Mouse (Mus musculus): Measurements from ENCODE around the gene Cdh24. TPM values are rescaled to one million over a fixed set of nuclear protein-coding genes. Genes with fewer than 3 reads are reported as not detected.

Gene Cdh24
- polyA plus RNA-seq, 1 experiment from 2014 or later = 4.8 TPM

GRCm38 (mm10) chr14:54592319-54592934, 48.7 kb downstream of the Cdh24 start:
- Histone ChIP-seq H3K27me3 (replicated peaks; ENCODE audit: control insufficient read depth, insufficient read depth, low read length) (no peaks in the 10 kb centered on the region), H3K9ac (ENCODE audit: low read length) (no peak overlapping the region), H3K4me3 (ENCODE audit: low read depth, low read length) (no peak overlapping the region), H3K27ac (ENCODE audit: low read depth, low read length) (peak overlapping the region; percentile 0; the same call in 1 of the 2 replicates), H3K36me3 (ENCODE audit: control insufficient read depth, insufficient read depth, low read length) (peaks cover 14% of the 10 kb centered on the region; the same call in 1 of the 2 replicates), H3K9me3 (replicated peaks; ENCODE audit: control insufficient read depth, low read length) (no peaks in the 10 kb centered on the region), H3K4me2 (ENCODE audit: low read length) (no peak overlapping the region), H3K4me1 (ENCODE audit: control insufficient read depth, insufficient read depth, low read length) (no peaks in the 10 kb centered on the region)
- DNase-seq (ENCODE audit: low spot score) = no peak
- ATAC-seq = no peak
- WGBS = 74% methylated on average over 10 of the region's 10 CpGs

GRCm38 (mm10) chr14:54591056-54591455, 50.1 kb downstream of the Cdh24 start:
- no peak for ATAC-seq

GRCm38 (mm10) chr14:54583681-54584338, 57.4 kb downstream of the Cdh24 start:
- 43% methylated on average over 7 of the region's 7 CpGs for WGBS
- DNase-seq (ENCODE audit: low spot score) (peak; percentile 67), ATAC-seq (peak; percentile 57; the same call in 1 of the 2 replicates)
- no peaks in the 10 kb centered on the region for H3K27me3 ChIP-seq (replicated peaks; ENCODE audit: control insufficient read depth, insufficient read depth, low read length)
- no peaks in the 10 kb centered on the region for H3K4me1 ChIP-seq (ENCODE audit: control insufficient read depth, insufficient read depth, low read length)
- H3K4me2 ChIP-seq (ENCODE audit: low read length) = no peak overlapping the region
- H3K9ac ChIP-seq (ENCODE audit: low read length) = no peak overlapping the region
- no peaks in the 10 kb centered on the region for H3K9me3 ChIP-seq (replicated peaks; ENCODE audit: control insufficient read depth, low read length)
- H3K27ac ChIP-seq (ENCODE audit: low read depth, low read length) = no peak overlapping the region
- H3K4me3 ChIP-seq (ENCODE audit: low read depth, low read length) = no peak overlapping the region
- 0 out of 2 replicates have a peak, but pooled peaks cover 9% of the 10 kb centered on the region for H3K36me3 ChIP-seq (ENCODE audit: control insufficient read depth, insufficient read depth, low read length)

More at GRCm38 (mm10) chr14:54591056-54591455, 50.1 kb downstream of the Cdh24 start:
- H3K27me3 ChIP-seq (replicated peaks; ENCODE audit: control insufficient read depth, insufficient read depth, low read length) = no peaks in the 10 kb centered on the region
- no peaks in the 10 kb centered on the region for H3K4me1 ChIP-seq (ENCODE audit: control insufficient read depth, insufficient read depth, low read length)
- no peak overlapping the region for H3K27ac ChIP-seq (ENCODE audit: low read depth, low read length)
- peaks cover 14% of the 10 kb centered on the region; the same call in 1 of the 2 replicates for H3K36me3 ChIP-seq (ENCODE audit: control insufficient read depth, insufficient read depth, low read length)
- no peaks in the 10 kb centered on the region for H3K9me3 ChIP-seq (replicated peaks; ENCODE audit: control insufficient read depth, low read length)
- DNase-seq (ENCODE audit: low spot score) = no peak
- 92% methylated on average over 16 of the region's 16 CpGs for WGBS
- no peak overlapping the region for H3K9ac ChIP-seq (ENCODE audit: low read length)
- no peak overlapping the region for H3K4me3 ChIP-seq (ENCODE audit: low read depth, low read length)
- H3K4me2 ChIP-seq (ENCODE audit: low read length) = no peak overlapping the region

- Histone ChIP-seq H3K27ac (ENCODE audit: low read depth, low read length) (no peak overlapping the region), H3K4me1 (ENCODE audit: control insufficient read depth, insufficient read depth, low read length) (no peaks in the 10 kb centered on the region), H3K27me3 (replicated peaks; ENCODE audit: control insufficient read depth, insufficient read depth, low read length) (no peaks in the 10 kb centered on the region), H3K36me3 (ENCODE audit: control insufficient read depth, insufficient read depth, low read length) (0 out of 2 replicates have a peak, but pooled peaks cover 9% of the 10 kb centered on the region), H3K4me2 (ENCODE audit: low read length) (no peak overlapping the region), H3K9ac (ENCODE audit: low read length) (no peak overlapping the region), H3K4me3 (ENCODE audit: low read depth, low read length) (no peak overlapping the region), H3K9me3 (replicated peaks; ENCODE audit: control insufficient read depth, low read length) (no peaks in the 10 kb centered on the region)
- 93% methylated on average over 9 of the region's 9 CpGs for WGBS
- ATAC-seq (no peak), DNase-seq (ENCODE audit: low spot score) (no peak)
Measured at GRCm38 (mm10) chr14:54582536-54582935, 58.6 kb downstream of the Cdh24 start.

MicroRNAs encoded within 50 kb of the gene (microRNA counts, 519-probe panel; counts per million panel counts)
- microRNA mmu-miR-686 = not detected

Small RNAs within 50 kb of the gene (microRNA-seq; reads per million reads assigned to microRNA genes)
- gene Mir686 (not detected), gene Mir6948 (0.53 reads per million)

Other genes with a start within 250 kb of the Cdh24 start
- gene Slc7a7, start 223.6 kb downstream of the Cdh24 start, polyA plus RNA-seq (2014; fragmentation: Nextera tagmentation; extraction: Ambion mirVana) = 4.3 and 5.1 TPM in 2 replicates
- gene Mrpl52, start 214.5 kb downstream of the Cdh24 start, polyA plus RNA-seq (2014; fragmentation: Nextera tagmentation; extraction: Ambion mirVana) = 274 and 289 TPM in 2 replicates
- gene Mmp14, start 209.8 kb downstream of the Cdh24 start, polyA plus RNA-seq (2014; fragmentation: Nextera tagmentation; extraction: Ambion mirVana) = 48.2 and 51.5 TPM in 2 replicates
- gene Lrp10, start 177.2 kb downstream of the Cdh24 start, polyA plus RNA-seq (2014; fragmentation: Nextera tagmentation; extraction: Ambion mirVana) = 19.2 and 21.0 TPM in 2 replicates
- gene Rem2, start 165.3 kb downstream of the Cdh24 start, polyA plus RNA-seq (2014; fragmentation: Nextera tagmentation; extraction: Ambion mirVana) = 19.6 and 26.4 TPM in 2 replicates
- gene Prmt5, start 123.8 kb downstream of the Cdh24 start, polyA plus RNA-seq (2014; fragmentation: Nextera tagmentation; extraction: Ambion mirVana) = 98.5 and 103 TPM in 2 replicates
- gene Haus4, start 86.7 kb downstream of the Cdh24 start, polyA plus RNA-seq (2014; fragmentation: Nextera tagmentation; extraction: Ambion mirVana) = 24.9 and 27.3 TPM in 2 replicates
- gene Ajuba, start 63.8 kb downstream of the Cdh24 start, polyA plus RNA-seq (2014; fragmentation: Nextera tagmentation; extraction: Ambion mirVana) = 3.4 and 4.0 TPM in 2 replicates
- 6.3 and 8.7 TPM in 2 replicates for gene 4931414P19Rik, start 35.4 kb downstream of the Cdh24 start, polyA plus RNA-seq (2014; fragmentation: Nextera tagmentation; extraction: Ambion mirVana)
- 506 and 542 TPM in 2 replicates for gene Psmb5, start 23.3 kb downstream of the Cdh24 start, polyA plus RNA-seq (2014; fragmentation: Nextera tagmentation; extraction: Ambion mirVana)
- not detected in 2 replicates for gene Psmb11, start 19.9 kb downstream of the Cdh24 start, polyA plus RNA-seq (2014; fragmentation: Nextera tagmentation; extraction: Ambion mirVana)
- not detected in 2 replicates for gene Gm17606, start 412 bp downstream of the Cdh24 start, polyA plus RNA-seq (2014; fragmentation: Nextera tagmentation; extraction: Ambion mirVana)
- 89.3 and 91.5 TPM in 2 replicates for gene 1700123O20Rik, start 44.9 kb upstream of the Cdh24 start, polyA plus RNA-seq (2014; fragmentation: Nextera tagmentation; extraction: Ambion mirVana)
- gene Acin1, start 45.6 kb upstream of the Cdh24 start, polyA plus RNA-seq (2014; fragmentation: Nextera tagmentation; extraction: Ambion mirVana) = 121 and 140 TPM in 2 replicates
- 0.14 and 0.15 TPM in 2 replicates for gene Gm29776, start 57.5 kb upstream of the Cdh24 start, polyA plus RNA-seq (2014; fragmentation: Nextera tagmentation; extraction: Ambion mirVana)
- not detected in 2 replicates for gene Cebpe, start 70.8 kb upstream of the Cdh24 start, polyA plus RNA-seq (2014; fragmentation: Nextera tagmentation; extraction: Ambion mirVana)
- 6.9 and 9.8 TPM in 2 replicates for gene Slc7a8, start 140.6 kb upstream of the Cdh24 start, polyA plus RNA-seq (2014; fragmentation: Nextera tagmentation; extraction: Ambion mirVana)
- gene Rnf212b, start 172.8 kb upstream of the Cdh24 start, polyA plus RNA-seq (2014; fragmentation: Nextera tagmentation; extraction: Ambion mirVana) = not detected in 2 replicates
- 9.3 and 11.7 TPM in 2 replicates for gene Homez, start 229.6 kb upstream of the Cdh24 start, polyA plus RNA-seq (2014; fragmentation: Nextera tagmentation; extraction: Ambion mirVana)
- gene Ppp1r3e, start 236.2 kb upstream of the Cdh24 start, polyA plus RNA-seq (2014; fragmentation: Nextera tagmentation; extraction: Ambion mirVana) = 2.5 TPM in 2 replicates
- 4.0 and 4.4 TPM in 2 replicates for gene Bcl2l2, start 242.0 kb upstream of the Cdh24 start, polyA plus RNA-seq (2014; fragmentation: Nextera tagmentation; extraction: Ambion mirVana)
- not detected in 2 replicates for gene Gm20521, start 242.1 kb upstream of the Cdh24 start, polyA plus RNA-seq (2014; fragmentation: Nextera tagmentation; extraction: Ambion mirVana)

Data from forebrain, embryonic 14.5 days (tissue).